Mouse (Mus musculus) small intestine, adult 2 months (tissue): ENCODE data around the gene Lrch4. TPM values are rescaled to one million over a fixed set of nuclear protein-coding genes. Genes with fewer than 3 reads are reported as not detected.
A peak's percentile ranks its signal among the peaks of the same experiment; 100 is the strongest.

ENCODE experiments used
- H3K27ac ChIP-seq: fragments of 200-500 bp; 2 replicates; pipeline ENCODE4 v1.5.1; 2012; ENCODE audit warnings: low read depth, low read length, control low read depth, inconsistent platforms; ENCODE audit not compliant: insufficient read depth
- H3K27me3 ChIP-seq: fragments of 200-500 bp; 2 replicates; pipeline ENCODE4 v1.6.1; 2012; ENCODE audit warnings: mild to moderate bottlenecking, moderate library complexity, low read length, inconsistent platforms; ENCODE audit not compliant: control insufficient read depth, insufficient read depth
- H3K36me3 ChIP-seq: fragments of 200-500 bp; 2 replicates; pipeline ENCODE4 v1.6.1; 2012; ENCODE audit warnings: mild to moderate bottlenecking, low read length, control low read depth, inconsistent platforms; ENCODE audit not compliant: control insufficient read depth, insufficient read depth
- H3K4me1 ChIP-seq: fragments of 200-500 bp; 2 replicates; pipeline ENCODE4 v1.6.1; 2012; ENCODE audit warnings: low read length, inconsistent platforms, mixed read lengths; ENCODE audit not compliant: control insufficient read depth, insufficient read depth, insufficient read length
- H3K4me3 ChIP-seq: fragments of 200-500 bp; 2 replicates; pipeline ENCODE4 v1.5.1; 2012; ENCODE audit warnings: low read depth, mild to moderate bottlenecking, control low read depth, inconsistent platforms, low read length, moderate library complexity
- CTCF ChIP-seq: fragments of 200-500 bp; IDR thresholded peaks from 2 replicates; pipeline ENCODE4 v1.5.1; 2012; ENCODE audit warnings: low read depth, mild to moderate bottlenecking, control low read depth, inconsistent platforms, low read length, moderate library complexity, mixed read lengths; ENCODE audit not compliant: insufficient replicate concordance, insufficient read length; ENCODE audit errors: extremely low read depth
- POLR2A ChIP-seq: fragments of 200-500 bp; IDR thresholded peaks from 2 replicates; pipeline ENCODE4 v1.6.1; 2012; ENCODE audit warnings: low read depth, mild to moderate bottlenecking, control low read depth, inconsistent platforms, low read length, moderate library complexity
- WGBS: fragments of 180-500 bp; shearing (Covaris S2); methylation state at CpG from one replicate; pipeline ENCODE4 v1.1.7; 2018; 5-methylcytosine and 5-hydroxymethylcytosine counted together
- polyA plus RNA-seq: library from polyadenylated mRNA; depleted of rRNA; stranded (reverse); fragments of >200 nt; gene quantifications from 2 replicates; pipeline ENCODE4 v1.2.3, GENCODE M21; 2012; rRNA removed

Lrch4 gene
- polyA plus RNA-seq: 38.4 and 54.1 TPM in 2 replicates

DNA sequence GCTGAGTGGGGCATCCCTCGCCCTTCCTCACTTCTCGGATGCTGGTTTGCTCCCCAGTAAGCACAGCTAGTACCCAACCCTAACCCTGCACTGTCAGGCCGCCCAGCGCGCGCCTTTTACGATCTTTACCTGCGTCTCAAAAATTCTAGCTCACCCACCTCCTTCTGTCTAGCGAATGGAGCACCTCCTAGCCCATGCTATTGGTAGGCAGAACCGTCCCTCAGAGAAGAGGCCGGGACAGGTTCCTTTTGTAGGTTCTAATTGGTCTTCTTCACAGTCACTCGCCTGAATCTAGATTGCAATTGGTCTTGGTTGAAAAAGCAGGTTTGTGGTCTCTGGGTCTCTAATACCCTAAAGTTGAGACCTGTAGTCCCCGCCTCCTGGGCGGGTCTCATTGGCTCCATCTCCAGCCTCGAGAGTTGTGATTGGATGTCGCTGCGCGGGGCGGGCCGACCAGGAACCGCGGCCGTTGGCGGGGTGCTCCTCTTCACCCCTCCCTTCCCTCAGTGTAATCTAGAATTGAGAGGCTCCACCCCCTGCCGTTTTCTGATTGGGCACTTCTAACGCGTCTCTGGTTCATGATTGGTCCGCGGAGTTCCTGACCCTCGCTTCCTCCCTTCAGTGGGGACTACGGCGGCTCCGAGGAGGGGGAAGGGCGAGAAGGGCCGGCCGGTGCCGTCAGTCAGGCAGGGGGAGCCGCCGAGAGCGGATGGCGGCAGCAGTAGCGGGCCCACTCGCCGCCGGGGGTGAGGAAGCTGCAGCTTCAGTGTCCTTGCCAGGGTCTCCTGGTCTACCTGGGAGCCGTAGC, at the start of gene Lrch4, which contains the start of the genes Fbxo24 and Gm20605:
Gene Lrch4, plus strand, starts transcription at position 624 of the 808 bp plus-strand sequence.
Gene Fbxo24, minus strand, starts transcription at position 505 of the 808 bp plus-strand sequence.
Gene Gm20605, plus strand, starts transcription at position 678 of the 808 bp plus-strand sequence.
- under 1% methylated on average over 46 of the region's 46 CpGs for WGBS
- H3K4me3 ChIP-seq: peak within 1 kb of the TSS; percentile 73
- H3K36me3 ChIP-seq: peaks cover 2% of the 10 kb centered on the region
- no peaks in the 10 kb centered on the region for H3K27me3 ChIP-seq
- peak within 1 kb of the TSS; percentile 92 for H3K27ac ChIP-seq
- H3K4me1 ChIP-seq: peaks cover 12% of the 10 kb centered on the region
- peak; percentile 88 for TF ChIP-seq POLR2A
- TF ChIP-seq CTCF: no peak

DNA sequence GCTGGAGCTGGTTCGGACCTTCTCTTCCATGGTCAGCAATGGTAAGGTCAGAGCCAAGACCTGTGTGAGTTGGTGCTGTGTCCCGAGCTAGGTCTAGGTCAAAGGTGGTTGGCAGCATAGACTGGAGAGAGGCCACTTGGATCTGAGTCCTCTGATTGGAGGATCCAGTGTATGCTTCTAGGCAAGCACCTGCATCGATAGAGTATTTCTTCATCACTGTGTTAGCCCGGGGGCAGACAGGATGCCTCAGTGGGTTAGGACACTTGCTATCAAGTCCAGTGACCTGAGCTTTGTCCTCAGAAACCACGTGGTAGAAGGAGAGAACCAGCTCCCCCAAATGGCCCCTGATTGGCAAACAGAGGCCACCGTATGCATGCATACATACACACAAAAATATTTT, 48.7 kb upstream of the Lrch4 start:
- H3K4me1 ChIP-seq: no peaks in the 10 kb centered on the region
- no peaks in the 10 kb centered on the region for H3K36me3 ChIP-seq
- H3K27ac ChIP-seq: no peak overlapping the region
- peaks cover 11% of the 10 kb centered on the region; the same call in 1 of the 2 replicates for H3K27me3 ChIP-seq
- no peak overlapping the region for H3K4me3 ChIP-seq
- 70% methylated on average over 6 of the region's 6 CpGs for WGBS
- no peak for TF ChIP-seq CTCF
- no peak for TF ChIP-seq POLR2A

DNA sequence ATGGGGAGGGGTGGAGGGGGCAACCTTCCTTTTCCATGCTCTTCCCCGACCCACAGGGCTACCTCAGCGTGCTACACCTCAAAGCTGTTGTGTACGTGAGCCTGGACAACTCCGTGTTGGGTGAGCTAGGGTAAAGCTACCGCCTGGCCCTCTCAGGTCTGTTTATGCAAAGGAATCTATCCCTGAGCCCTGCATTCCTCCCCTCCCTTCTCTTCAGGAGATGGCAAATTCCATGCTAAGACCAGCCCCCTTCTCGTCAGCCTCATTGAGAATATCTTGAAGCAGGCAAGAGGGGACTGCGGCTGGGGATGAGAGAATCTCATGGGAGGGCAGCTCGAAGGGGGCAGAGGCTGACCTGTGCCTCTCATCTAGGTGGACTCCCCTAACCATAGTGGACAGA, 46.2 kb upstream of the Lrch4 start:
- Histone ChIP-seq H3K4me3 (no peak overlapping the region), H3K36me3 (no peaks in the 10 kb centered on the region), H3K27me3 (peaks cover 11% of the 10 kb centered on the region; the same call in 1 of the 2 replicates), H3K27ac (no peak overlapping the region), H3K4me1 (no peaks in the 10 kb centered on the region)
- TF ChIP-seq POLR2A (no peak), CTCF (no peak)
- WGBS: 45% methylated on average over 8 of the region's 8 CpGs

DNA sequence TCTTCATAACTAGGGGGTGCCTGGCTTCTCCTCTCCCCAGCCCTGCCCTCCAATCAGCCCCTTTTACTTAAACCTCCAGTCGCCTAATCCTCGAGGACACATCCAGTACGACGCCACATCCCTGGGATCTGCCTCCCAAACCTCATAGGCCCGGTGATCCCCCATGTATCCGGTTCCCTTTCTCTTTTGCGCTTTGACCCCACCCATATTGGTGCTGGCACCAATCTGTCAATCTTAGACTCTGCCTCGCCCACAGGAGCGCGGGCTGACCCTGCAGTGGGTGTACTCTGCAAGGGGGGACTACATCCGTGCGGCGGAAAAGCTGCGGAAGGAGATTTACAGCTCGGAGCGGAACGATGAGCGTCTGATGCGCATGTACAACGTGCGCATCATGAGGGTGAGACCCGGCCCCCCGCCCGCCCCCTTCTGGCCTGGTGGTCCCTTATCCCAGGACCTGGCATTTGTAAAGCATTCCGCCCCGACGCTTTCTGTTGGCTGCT, 45.2 kb upstream of the Lrch4 start:
- H3K4me3 ChIP-seq: peak overlapping the region; percentile 37
- H3K36me3 ChIP-seq: no peaks in the 10 kb centered on the region
- peaks cover 11% of the 10 kb centered on the region; the same call in 1 of the 2 replicates for H3K27me3 ChIP-seq
- no peak for TF ChIP-seq POLR2A
- TF ChIP-seq CTCF: no peak
- no peak overlapping the region for H3K27ac ChIP-seq
- whole genome bisulfite sequencing: 17% methylated on average over 27 of the region's 27 CpGs
- H3K4me1 ChIP-seq: no peaks in the 10 kb centered on the region

DNA sequence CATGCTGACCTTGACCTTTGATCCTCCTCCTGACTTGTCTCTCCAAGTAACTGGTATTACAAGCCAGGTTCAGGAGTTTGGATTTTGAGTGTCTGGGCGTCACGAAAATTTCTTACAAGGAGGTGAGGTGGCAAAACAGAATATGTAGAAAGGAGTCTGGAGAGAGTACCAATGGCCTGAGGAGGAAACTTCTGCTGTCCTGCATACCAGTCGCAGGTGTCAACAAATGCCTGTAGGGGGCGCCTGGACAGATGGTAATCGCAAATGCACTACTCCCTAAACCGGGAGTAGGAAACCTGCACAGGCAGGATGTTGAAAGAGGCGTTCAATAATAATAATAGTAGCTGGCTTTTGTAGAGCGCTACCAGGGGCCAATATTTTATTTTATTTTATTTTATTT, 43.9 kb upstream of the Lrch4 start:
- WGBS: 19% methylated on average over 8 of the region's 8 CpGs
- TF ChIP-seq CTCF (peak; percentile 77; the same call in 1 of the 2 replicates), POLR2A (no peak)
- Histone ChIP-seq H3K4me1 (no peaks in the 10 kb centered on the region), H3K27me3 (peaks cover 11% of the 10 kb centered on the region; the same call in 1 of the 2 replicates), H3K36me3 (no peaks in the 10 kb centered on the region), H3K4me3 (no peak overlapping the region), H3K27ac (no peak overlapping the region)

DNA sequence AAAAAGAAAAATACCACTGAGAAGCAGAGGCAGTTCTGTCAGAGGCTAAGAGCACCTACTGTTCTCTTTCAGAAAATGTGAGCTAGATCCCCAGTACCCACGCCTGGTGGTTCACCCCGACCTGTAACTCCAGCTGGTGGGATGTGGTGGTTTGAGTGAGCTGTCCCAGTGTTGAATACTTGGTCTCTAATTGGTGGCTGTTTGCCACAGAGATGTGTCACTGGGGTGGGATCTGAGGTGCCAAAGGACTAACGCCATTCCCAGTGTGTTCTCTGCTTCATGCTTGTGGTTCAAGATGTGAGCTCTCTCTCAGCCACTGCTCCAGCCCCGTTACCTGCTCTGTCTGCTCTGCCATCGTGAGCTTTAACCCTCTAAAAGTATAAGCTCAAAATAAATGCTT, 38.4 kb upstream of the Lrch4 start:
- Histone ChIP-seq H3K27me3 (no peaks in the 10 kb centered on the region), H3K27ac (no peak overlapping the region), H3K4me3 (no peak overlapping the region), H3K36me3 (no peaks in the 10 kb centered on the region), H3K4me1 (no peaks in the 10 kb centered on the region)
- 70% methylated on average over 5 of the region's 5 CpGs for WGBS
- no peak for TF ChIP-seq POLR2A
- no peak for TF ChIP-seq CTCF

DNA sequence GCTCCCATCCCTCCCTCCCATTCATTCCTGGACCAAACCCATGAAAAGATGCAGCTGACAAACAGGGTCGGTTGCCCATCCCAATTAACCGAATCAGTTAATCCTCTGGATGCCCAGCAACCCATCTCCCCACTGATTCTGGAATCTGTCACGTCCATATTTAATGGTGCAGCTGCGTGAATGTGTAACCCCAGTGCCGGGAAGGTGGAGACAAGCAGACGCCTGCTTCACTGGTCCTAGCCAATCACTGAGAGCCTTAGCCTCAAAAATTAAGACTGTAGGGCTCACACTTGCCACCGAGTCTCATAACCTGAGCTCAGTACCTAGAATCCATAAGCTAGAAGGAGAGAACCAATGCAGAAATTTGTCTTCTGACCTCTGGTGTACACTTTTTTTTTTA, 33.0 kb upstream of the Lrch4 start:
- Histone ChIP-seq H3K4me1 (peaks cover 8% of the 10 kb centered on the region), H3K27me3 (no peaks in the 10 kb centered on the region), H3K27ac (no peak overlapping the region), H3K4me3 (no peak overlapping the region), H3K36me3 (no peaks in the 10 kb centered on the region)
- TF ChIP-seq POLR2A (no peak), CTCF (no peak)
- WGBS: 84% methylated on average over 7 of the region's 7 CpGs
